Mouse (Mus musculus): Measurements from ENCODE around the gene Cdk5rap3. TPM values are rescaled to one million over a fixed set of nuclear protein-coding genes. Genes with fewer than 3 reads are reported as not detected.
A peak's percentile ranks its signal among the peaks of the same experiment; 100 is the strongest.

Cdk5rap3 gene
- total and polyA plus RNA-seq, 2 experiments from 2014 or later = 43.6 to 85.1 TPM

DNA sequence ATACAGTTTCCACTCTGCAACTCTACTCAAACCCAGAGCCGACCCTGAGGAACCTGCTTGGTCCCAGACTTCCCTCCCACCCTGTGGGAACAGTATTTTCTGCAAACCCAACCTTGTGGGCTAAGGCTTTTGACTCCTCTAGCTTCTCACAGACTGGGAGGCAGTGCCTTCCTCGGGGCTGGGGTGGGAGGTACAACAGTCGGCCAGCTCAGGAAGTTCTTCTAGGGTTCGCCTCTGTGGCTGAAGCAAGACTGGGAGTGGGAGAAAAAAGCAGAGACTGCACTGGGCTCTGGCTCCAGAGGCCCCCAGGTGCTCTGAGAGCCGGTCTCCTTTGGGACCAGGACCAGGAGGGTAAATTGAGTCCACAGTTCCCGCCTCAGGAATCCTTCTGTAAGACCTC, 36.6 kb upstream of the Cdk5rap3 start:
- H3K4me3 ChIP-seq (ENCODE audit: low read depth, low read length) = no peak overlapping the region
- peaks cover 49% of the 10 kb centered on the region for H3K36me3 ChIP-seq (ENCODE audit: insufficient read depth, low read length)
- WGBS = 85% methylated on average over 6 of the region's 6 CpGs
- DNase-seq (ENCODE audit: low spot score) (no peak), ATAC-seq (ENCODE audit: low FRiP score) (no peak)
- H3K4me2 ChIP-seq (ENCODE audit: low read depth, low read length, poor library complexity, severe bottlenecking) = no peak overlapping the region
- no peak overlapping the region for H3K27ac ChIP-seq (ENCODE audit: low read depth, low read length)
- H3K9me3 ChIP-seq (ENCODE audit: low read length) = no peaks in the 10 kb centered on the region
- H3K4me1 ChIP-seq (ENCODE audit: insufficient read depth, low read length) = no peaks in the 10 kb centered on the region
- no peaks in the 10 kb centered on the region for H3K27me3 ChIP-seq (ENCODE audit: insufficient read depth, low read length)
- TF ChIP-seq CTCF (IDR thresholded peaks at IDR 0.05) = no peak
- no peak overlapping the region for H3K9ac ChIP-seq (replicated peaks; ENCODE audit: low read length, poor library complexity, severe bottlenecking)

DNA sequence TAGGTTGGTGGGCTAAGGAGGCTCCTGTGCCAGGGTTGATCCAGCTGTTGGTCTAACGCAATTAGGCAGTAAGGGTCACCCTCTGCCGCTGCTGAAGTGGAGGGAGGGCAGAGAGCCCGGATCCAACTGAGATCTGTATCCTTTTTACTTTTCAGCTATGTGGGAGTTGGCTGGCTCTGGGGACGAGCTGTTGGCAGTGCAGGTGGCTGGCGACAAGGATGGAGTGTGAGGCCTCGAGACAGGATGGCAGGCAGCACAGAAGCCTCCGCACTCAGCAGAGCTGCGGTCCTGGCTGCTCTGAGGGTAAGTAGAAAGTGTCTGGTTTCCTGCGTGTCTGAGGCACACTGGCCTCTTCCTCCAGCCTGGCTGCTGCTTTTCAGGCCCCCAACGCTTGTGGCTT, 36.1 kb upstream of the Cdk5rap3 start:
- H3K4me3 ChIP-seq (ENCODE audit: low read depth, low read length) = no peak overlapping the region
- no peak overlapping the region for H3K27ac ChIP-seq (ENCODE audit: low read depth, low read length)
- H3K9me3 ChIP-seq (ENCODE audit: low read length) = no peaks in the 10 kb centered on the region
- no peak for TF ChIP-seq CTCF (IDR thresholded peaks at IDR 0.05)
- no peak overlapping the region for H3K9ac ChIP-seq (replicated peaks; ENCODE audit: low read length, poor library complexity, severe bottlenecking)
- no peaks in the 10 kb centered on the region for H3K4me1 ChIP-seq (ENCODE audit: insufficient read depth, low read length)
- no peak for ATAC-seq (ENCODE audit: low FRiP score)
- no peaks in the 10 kb centered on the region for H3K27me3 ChIP-seq (ENCODE audit: insufficient read depth, low read length)
- 88% methylated on average over 10 of the region's 10 CpGs for WGBS
- no peak for DNase-seq (ENCODE audit: low spot score)
- no peak overlapping the region for H3K4me2 ChIP-seq (ENCODE audit: low read depth, low read length, poor library complexity, severe bottlenecking)
- peaks cover 46% of the 10 kb centered on the region for H3K36me3 ChIP-seq (ENCODE audit: insufficient read depth, low read length)

DNA sequence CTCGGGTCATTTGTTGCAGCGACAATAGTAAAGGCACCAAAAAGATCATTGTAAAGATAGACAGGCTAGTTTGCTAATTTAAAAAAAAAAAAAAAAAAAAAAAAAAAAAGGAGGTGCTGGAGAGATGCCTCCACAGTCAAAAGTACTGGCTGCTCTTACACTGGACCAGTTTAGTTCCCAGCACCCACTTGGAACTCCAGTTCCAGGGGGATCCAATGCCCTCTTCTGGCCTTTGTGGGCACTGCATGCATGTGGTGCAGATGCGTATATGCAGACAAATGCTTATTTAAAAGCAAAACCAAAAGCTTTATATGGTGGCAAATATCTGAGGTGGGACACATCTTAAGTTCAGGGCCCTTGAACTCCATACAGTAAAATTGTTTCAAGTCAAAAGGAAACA, 34.5 kb upstream of the Cdk5rap3 start:
- H3K9ac ChIP-seq (replicated peaks; ENCODE audit: low read length, poor library complexity, severe bottlenecking) = no peak overlapping the region
- WGBS = 99% methylated on average over 3 of the region's 3 CpGs
- no peak for ATAC-seq (ENCODE audit: low FRiP score)
- H3K4me3 ChIP-seq (ENCODE audit: low read depth, low read length) = no peak overlapping the region
- no peak overlapping the region for H3K4me2 ChIP-seq (ENCODE audit: low read depth, low read length, poor library complexity, severe bottlenecking)
- H3K4me1 ChIP-seq (ENCODE audit: insufficient read depth, low read length) = no peaks in the 10 kb centered on the region
- peaks cover 38% of the 10 kb centered on the region for H3K36me3 ChIP-seq (ENCODE audit: insufficient read depth, low read length)
- H3K27me3 ChIP-seq (ENCODE audit: insufficient read depth, low read length) = no peaks in the 10 kb centered on the region
- H3K27ac ChIP-seq (ENCODE audit: low read depth, low read length) = no peak overlapping the region
- peak; percentile 34 for TF ChIP-seq CTCF (IDR thresholded peaks at IDR 0.05)
- no peak for DNase-seq (ENCODE audit: low spot score)
- H3K9me3 ChIP-seq (ENCODE audit: low read length) = no peaks in the 10 kb centered on the region

DNA sequence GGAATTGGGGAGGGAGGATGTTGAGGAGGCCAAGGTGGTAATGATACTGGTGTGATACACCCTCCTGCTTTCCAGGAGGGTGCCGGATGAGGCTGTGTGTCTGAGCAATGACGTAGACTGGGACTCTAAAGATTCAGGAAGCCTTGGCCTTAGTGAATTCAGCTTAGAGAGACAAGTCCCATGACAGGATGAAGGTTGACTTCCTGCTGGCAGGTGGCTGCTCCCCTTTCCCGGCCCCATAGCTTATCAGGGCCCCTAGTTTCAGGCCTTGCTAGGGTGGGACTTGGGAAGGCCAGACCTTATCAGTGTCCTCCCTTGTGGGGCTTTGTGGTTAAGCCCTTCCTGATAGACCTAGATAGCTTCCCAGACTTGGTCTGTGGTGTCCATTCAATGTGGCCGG, 31.6 kb upstream of the Cdk5rap3 start:
- H3K9me3 ChIP-seq (ENCODE audit: low read length) = no peaks in the 10 kb centered on the region
- ATAC-seq (ENCODE audit: low FRiP score) = no peak
- no peaks in the 10 kb centered on the region for H3K4me1 ChIP-seq (ENCODE audit: insufficient read depth, low read length)
- no peak for TF ChIP-seq CTCF (IDR thresholded peaks at IDR 0.05)
- 95% methylated on average over 4 of the region's 4 CpGs for WGBS
- H3K27me3 ChIP-seq (ENCODE audit: insufficient read depth, low read length) = no peaks in the 10 kb centered on the region
- H3K27ac ChIP-seq (ENCODE audit: low read depth, low read length) = no peak overlapping the region
- no peak overlapping the region for H3K4me2 ChIP-seq (ENCODE audit: low read depth, low read length, poor library complexity, severe bottlenecking)
- no peak overlapping the region for H3K4me3 ChIP-seq (ENCODE audit: low read depth, low read length)
- no peak overlapping the region for H3K9ac ChIP-seq (replicated peaks; ENCODE audit: low read length, poor library complexity, severe bottlenecking)
- peaks cover 14% of the 10 kb centered on the region for H3K36me3 ChIP-seq (ENCODE audit: insufficient read depth, low read length)
- no peak for DNase-seq (ENCODE audit: low spot score)

DNA sequence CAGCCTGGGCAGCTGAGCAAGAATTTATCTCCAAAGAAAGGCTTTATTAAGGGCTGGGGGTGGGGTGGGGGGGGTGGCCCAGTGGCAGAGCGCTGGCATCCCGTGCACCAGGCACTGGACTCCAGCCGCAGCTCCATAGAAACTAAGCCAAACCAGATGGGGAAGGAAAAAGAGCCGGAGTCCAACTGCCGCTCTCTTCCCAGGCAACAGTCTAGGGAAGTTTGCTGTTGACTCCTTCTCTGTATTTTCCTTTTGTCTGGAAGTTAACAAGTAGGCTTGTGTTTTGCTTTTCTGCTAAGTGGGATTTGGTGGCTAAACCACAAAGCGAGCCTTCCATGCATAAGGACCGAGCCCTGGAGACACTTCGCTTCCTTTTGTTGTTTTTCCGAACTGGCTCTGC, 30.2 kb upstream of the Cdk5rap3 start:
- DNase-seq (ENCODE audit: low spot score) (peak; percentile 68), ATAC-seq (ENCODE audit: low FRiP score) (no peak)
- Histone ChIP-seq H3K27ac (ENCODE audit: low read depth, low read length) (0 out of 2 replicates have a peak overlapping the region, but pooled peaks have one; percentile 32), H3K36me3 (ENCODE audit: insufficient read depth, low read length) (0 out of 2 replicates have a peak, but pooled peaks cover 6% of the 10 kb centered on the region), H3K4me2 (ENCODE audit: low read depth, low read length, poor library complexity, severe bottlenecking) (no peak overlapping the region), H3K27me3 (ENCODE audit: insufficient read depth, low read length) (no peaks in the 10 kb centered on the region), H3K9ac (replicated peaks; ENCODE audit: low read length, poor library complexity, severe bottlenecking) (no peak overlapping the region; the same call in 1 of the 2 replicates), H3K4me1 (ENCODE audit: insufficient read depth, low read length) (no peaks in the 10 kb centered on the region), H3K4me3 (ENCODE audit: low read depth, low read length) (no peak overlapping the region), H3K9me3 (ENCODE audit: low read length) (no peaks in the 10 kb centered on the region)
- 60% methylated on average over 9 of the region's 9 CpGs for WGBS
- no peak for TF ChIP-seq CTCF (IDR thresholded peaks at IDR 0.05)

DNA sequence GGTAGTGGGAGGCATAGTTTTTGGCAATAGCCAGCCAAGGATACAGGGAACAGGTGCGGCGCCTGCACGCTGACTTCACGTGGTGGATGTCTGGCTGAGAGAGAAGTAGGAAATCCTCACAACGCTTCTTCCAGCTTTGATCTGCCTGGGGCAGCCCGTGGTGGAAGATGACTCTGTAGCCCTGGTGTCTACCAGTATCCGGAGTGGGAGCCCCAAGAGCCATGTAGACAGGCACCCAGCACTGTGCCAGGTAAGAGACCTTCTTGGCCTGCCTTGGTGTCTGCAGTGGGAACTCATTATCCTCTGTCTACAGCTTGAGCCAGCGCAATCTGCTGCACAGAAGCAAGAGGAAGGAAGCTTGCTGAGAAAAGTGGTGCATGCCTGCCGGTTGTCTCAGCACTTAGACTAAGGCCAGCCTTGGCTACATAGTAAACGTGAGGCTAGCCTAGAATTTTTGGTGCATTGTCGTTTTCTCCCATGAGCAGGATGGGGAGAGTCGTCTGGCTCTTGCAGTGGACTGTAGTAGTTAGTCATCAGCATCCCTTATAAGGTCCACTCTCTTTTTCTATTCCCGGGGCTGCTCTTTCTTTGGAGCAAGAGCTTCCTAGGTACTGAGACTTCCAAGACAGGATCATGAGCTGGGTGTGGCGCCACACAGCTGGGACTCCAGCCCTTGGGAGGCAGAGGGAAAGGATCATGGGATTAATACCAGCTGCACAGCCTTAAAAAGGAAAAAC, 28.7 kb upstream of the Cdk5rap3 start:
- Histone ChIP-seq H3K4me1 (ENCODE audit: insufficient read depth, low read length) (no peaks in the 10 kb centered on the region), H3K4me2 (ENCODE audit: low read depth, low read length, poor library complexity, severe bottlenecking) (peak overlapping the region; percentile 66), H3K27me3 (ENCODE audit: insufficient read depth, low read length) (no peaks in the 10 kb centered on the region), H3K9me3 (ENCODE audit: low read length) (no peaks in the 10 kb centered on the region), H3K9ac (replicated peaks; ENCODE audit: low read length, poor library complexity, severe bottlenecking) (peak overlapping the region; percentile 37; the same call in 1 of the 2 replicates), H3K27ac (ENCODE audit: low read depth, low read length) (no peak overlapping the region), H3K36me3 (ENCODE audit: insufficient read depth, low read length) (peaks cover 9% of the 10 kb centered on the region; the same call in 1 of the 2 replicates), H3K4me3 (ENCODE audit: low read depth, low read length) (peak overlapping the region; percentile 47; the same call in 1 of the 2 replicates)
- DNase-seq (ENCODE audit: low spot score) = no peak
- TF ChIP-seq CTCF (IDR thresholded peaks at IDR 0.05) = no peak
- no peak for ATAC-seq (ENCODE audit: low FRiP score)
- WGBS = 84% methylated on average over 14 of the region's 14 CpGs
